Mouse (Mus musculus): ENCODE results near the gene Dock1.

DNA sequence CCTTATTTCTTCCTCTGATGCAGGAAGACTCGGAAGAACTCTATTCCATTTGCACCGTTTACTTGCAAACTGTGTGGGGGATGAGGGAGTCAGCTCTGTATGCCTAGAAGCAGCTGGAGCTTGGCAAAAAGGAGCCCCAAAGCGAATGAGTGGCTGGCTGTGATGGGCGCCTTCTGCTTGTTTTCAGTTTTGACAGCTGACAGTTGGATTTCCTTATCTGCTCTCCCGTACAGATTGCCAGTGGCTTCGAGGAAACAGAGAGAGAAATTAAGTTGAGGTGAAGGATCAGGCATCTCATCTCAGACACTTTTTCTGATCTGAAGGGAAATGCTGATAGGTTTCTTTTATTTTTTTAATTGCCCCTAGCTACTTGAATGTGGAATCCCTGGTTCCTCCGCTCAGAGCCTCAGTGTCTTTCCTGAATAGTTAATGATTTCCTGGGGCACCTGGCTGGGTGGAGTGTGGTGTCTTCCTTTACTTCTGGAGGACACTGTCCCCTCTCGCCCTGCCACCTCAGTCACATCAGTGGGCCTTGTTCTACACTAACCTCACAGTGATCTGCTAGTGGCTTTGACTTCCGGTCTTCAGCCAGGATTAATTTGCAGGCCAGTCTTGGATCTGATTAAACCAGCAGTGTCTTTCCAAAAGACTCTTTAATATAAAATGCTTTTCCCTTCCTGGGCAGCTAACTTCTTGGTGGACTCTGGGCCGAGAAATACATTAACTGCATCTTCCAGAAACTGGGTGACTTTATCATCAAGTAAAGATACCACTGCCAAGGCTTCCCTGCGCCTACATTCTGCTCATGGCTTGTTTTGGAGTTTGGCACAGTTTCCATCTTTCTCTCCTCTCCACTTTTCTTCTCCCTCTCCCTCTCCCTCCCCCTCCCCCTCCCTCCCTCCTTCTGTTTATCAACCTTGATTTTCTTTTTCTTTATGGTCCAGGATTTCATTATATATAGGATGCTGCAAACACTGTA lies 55.4 kb downstream of the Dock1 start:
- TF ChIP-seq POLR2A (IDR thresholded peaks at IDR 0.05; ENCODE audit: low read depth, low read length) = no peak
- TF ChIP-seq CTCF (conservative IDR thresholded peaks at IDR 0.05; ENCODE audit: insufficient read depth, insufficient read length, low read depth, low read length) = no peak
